In genomic region chr5:66731302-66731697, GRCm38 (mm10) we compare ENCODE assay signal across 13 mouse cellular contexts. TPM values are rescaled to one million over a fixed set of nuclear protein-coding genes. Genes with fewer than 3 reads are reported as not detected.
DNase-seq lines count a peak whose midpoint lies in the region; ATAC-seq lines count a peak whose summit lies in the region.
"Had no signal": no experiment of that assay in that cellular context is flagged by ENCODE, and none has a peak within 500 bp of the region (broad histone marks: within the 10 kb centered on the region; RNA-seq: fewer than 3 reads in every experiment).

No protein-coding gene starts in this region.

- no peak overlapping the region for H3K4me2 ChIP-seq in neural tube, embryonic 11.5 days (ENCODE audit: low read depth)
- H3K4me2 ChIP-seq in hindbrain, embryonic 12.5 days (replicated peaks), result peak overlapping the region; percentile 34; the same call in 1 of the 2 replicates
- H3K4me2 ChIP-seq in midbrain, embryonic 12.5 days (replicated peaks), result peak overlapping the region; percentile 32; the same call in 1 of the 2 replicates
- H3K4me2 ChIP-seq: kidney, embryonic 15.5 days; liver, embryonic 12.5 days; lung, embryonic 14.5 days had no signal

- peak; percentile 54; the same call in 1 of the 2 replicates for ATAC-seq in neural tube, embryonic 11.5 days (ENCODE audit: insufficient read depth, low FRiP score, low TSS enrichment)
- peak; percentile 44; the same call in 1 of the 2 replicates for ATAC-seq in hindbrain, embryonic 12.5 days (ENCODE audit: low FRiP score)
- ATAC-seq in midbrain, embryonic 12.5 days (ENCODE audit: low FRiP score, low read depth), result peak; percentile 10; the same call in 1 of the 2 replicates
- no peak for ATAC-seq in inflammation-experienced regulatory T-cells, adult 6 months
- ATAC-seq: liver, embryonic 12.5 days had no signal

- no peaks in the 10 kb centered on the region for H3K27me3 ChIP-seq in neural tube, embryonic 11.5 days (ENCODE audit: control insufficient read depth, insufficient read depth, low read length)
- no peaks in the 10 kb centered on the region for H3K27me3 ChIP-seq in hindbrain, embryonic 12.5 days
- H3K27me3 ChIP-seq in midbrain, embryonic 12.5 days, result no peaks in the 10 kb centered on the region
- H3K27me3 ChIP-seq: kidney, embryonic 15.5 days; liver, embryonic 12.5 days had no signal

- no peaks in the 10 kb centered on the region for H3K4me1 ChIP-seq in neural tube, embryonic 11.5 days (ENCODE audit: control insufficient read depth, insufficient read depth, low read length)
- peaks cover 8% of the 10 kb centered on the region for H3K4me1 ChIP-seq in hindbrain, embryonic 12.5 days
- peaks cover 15% of the 10 kb centered on the region for H3K4me1 ChIP-seq in midbrain, embryonic 12.5 days
- H3K4me1 ChIP-seq: liver, embryonic 12.5 days had no signal

- H3K9me3 ChIP-seq in neural tube, embryonic 11.5 days (ENCODE audit: control insufficient read depth, low read length), result no peaks in the 10 kb centered on the region
- no peaks in the 10 kb centered on the region for H3K9me3 ChIP-seq in hindbrain, embryonic 12.5 days (replicated peaks)
- no peaks in the 10 kb centered on the region for H3K9me3 ChIP-seq in midbrain, embryonic 12.5 days
- H3K9me3 ChIP-seq: kidney, embryonic 15.5 days; liver, embryonic 12.5 days had no signal

- H3K9ac ChIP-seq in neural tube, embryonic 11.5 days (ENCODE audit: low read length), result no peak overlapping the region
- no peak overlapping the region for H3K9ac ChIP-seq in hindbrain, embryonic 12.5 days
- H3K9ac ChIP-seq in midbrain, embryonic 12.5 days (replicated peaks), result no peak overlapping the region
- H3K9ac ChIP-seq: kidney, embryonic 15.5 days; liver, embryonic 12.5 days; lung, embryonic 14.5 days had no signal

- intact Hi-C loops in left cerebral cortex, postnatal 14 days (cut with DNase I), result no loop called here

- WGBS in neural tube, embryonic 11.5 days, result 64% methylated on average over 1 of the region's 1 CpGs
- 31% methylated on average over 1 of the region's 1 CpGs for WGBS in hindbrain, embryonic 12.5 days
- WGBS in midbrain, embryonic 12.5 days, result 38% methylated on average over 1 of the region's 1 CpGs

- H3K4me3 ChIP-seq in neural tube, embryonic 11.5 days (ENCODE audit: low read depth, low read length), result no peak overlapping the region
- H3K4me3 ChIP-seq in hindbrain, embryonic 12.5 days, result no peak overlapping the region
- no peak overlapping the region for H3K4me3 ChIP-seq in midbrain, embryonic 12.5 days
- H3K4me3 ChIP-seq: kidney, embryonic 15.5 days; liver, embryonic 12.5 days had no signal

- H3K27ac ChIP-seq in neural tube, embryonic 11.5 days (ENCODE audit: low read depth, low read length), result no peak overlapping the region
- H3K27ac ChIP-seq in hindbrain, embryonic 12.5 days, result peak overlapping the region; percentile 62; the same call in 1 of the 2 replicates
- no peak overlapping the region for H3K27ac ChIP-seq in midbrain, embryonic 12.5 days (replicated peaks)
- H3K27ac ChIP-seq: kidney, embryonic 15.5 days; liver, embryonic 12.5 days had no signal

- H3K36me3 ChIP-seq in neural tube, embryonic 11.5 days (ENCODE audit: control insufficient read depth, insufficient read depth, low read length), result no peaks in the 10 kb centered on the region
- H3K36me3 ChIP-seq in hindbrain, embryonic 12.5 days, result no peaks in the 10 kb centered on the region
- no peaks in the 10 kb centered on the region for H3K36me3 ChIP-seq in midbrain, embryonic 12.5 days
- H3K36me3 ChIP-seq: kidney, embryonic 15.5 days; liver, embryonic 12.5 days had no signal

- no peak for DNase-seq in neural tube, embryonic 11.5 days (ENCODE audit: low spot score)
- DNase-seq in neural tube, embryonic 10.5 days (ENCODE audit: extremely low spot score, low spot score), result no peak
- DNase-seq in spleen, postnatal 10 days (ENCODE audit: low spot score in 2 of 2), result no peak
- no peak for DNase-seq in MN1 (ENCODE audit: low spot score)
- DNase-seq in left cerebral cortex, postnatal 14 days (ENCODE audit: low spot score in 2 of 2), result no peak
- DNase-seq: gastrocnemius, postnatal 25 days; lung, postnatal 4 days had no signal

RNA-seq across cellular contexts. Expression of gene Limch1, which starts 14.3 kb away (rescaled TPM):
- 83.7 and 96.1 TPM in 2 replicates for polyA plus RNA-seq in neural tube, embryonic 11.5 days (2014; fragmentation: Nextera tagmentation; extraction: Ambion mirVana)
- 64.0 and 64.9 TPM in 2 replicates for polyA plus RNA-seq in hindbrain, embryonic 12.5 days (2016; fragmentation: Nextera tagmentation; extraction: Ambion mirVana)
- 37.8 and 41.5 TPM in 2 replicates for polyA plus RNA-seq in midbrain, embryonic 12.5 days (2016; fragmentation: Nextera tagmentation; extraction: Ambion mirVana)
- under 1 TPM in 1 of 3 experiments, not detected in 2; 0.45 TPM for polyA plus RNA-seq in inflammation-experienced regulatory T-cells, adult 6 months (2017; shearing (Covaris generic))
- total RNA-seq in left cerebral cortex, postnatal 14 days (2021), result 100 to 1,000 TPM; 101 TPM

RNA-seq across cellular contexts. Expression of gene Uchl1, which starts 55.4 kb away (rescaled TPM):
- 435 and 490 TPM in 2 replicates for polyA plus RNA-seq in neural tube, embryonic 11.5 days (2014; fragmentation: Nextera tagmentation; extraction: Ambion mirVana)
- polyA plus RNA-seq in hindbrain, embryonic 12.5 days (2016; fragmentation: Nextera tagmentation; extraction: Ambion mirVana), result 592 and 600 TPM in 2 replicates
- polyA plus RNA-seq in midbrain, embryonic 12.5 days (2016; fragmentation: Nextera tagmentation; extraction: Ambion mirVana), result 559 and 602 TPM in 2 replicates
- under 1 TPM in 1 of 3 experiments, not detected in 2; 0.87 TPM for polyA plus RNA-seq in inflammation-experienced regulatory T-cells, adult 6 months (2017; shearing (Covaris generic))
- 1,000 to 10,000 TPM; 1,030 to 1,070 TPM for total RNA-seq in left cerebral cortex, postnatal 14 days (2021)

Comparison
In these comparisons a context has a peak if more than half of its experiments do, and no peak if none do; other contexts are left out.
1. RNA of gene Limch1, which starts 14.3 kb away (polyA plus RNA-seq): 83.7 to 96.1 TPM in neural tube, embryonic 11.5 days, 64.0 to 64.9 TPM in hindbrain, embryonic 12.5 days and 37.8 to 41.5 TPM in midbrain, embryonic 12.5 days; 0.45 TPM in inflammation-experienced regulatory T-cells, adult 6 months; every median in the first group is over 10 times any median in the second.
2. RNA of gene Uchl1, which starts 55.4 kb away (polyA plus RNA-seq): 559 to 602 TPM in midbrain, embryonic 12.5 days, 592 to 600 TPM in hindbrain, embryonic 12.5 days and 435 to 490 TPM in neural tube, embryonic 11.5 days; 0.87 TPM in inflammation-experienced regulatory T-cells, adult 6 months; every median in the first group is over 100 times any median in the second.